Mouse (Mus musculus): ENCODE results near the gene Trappc5.

DNA sequence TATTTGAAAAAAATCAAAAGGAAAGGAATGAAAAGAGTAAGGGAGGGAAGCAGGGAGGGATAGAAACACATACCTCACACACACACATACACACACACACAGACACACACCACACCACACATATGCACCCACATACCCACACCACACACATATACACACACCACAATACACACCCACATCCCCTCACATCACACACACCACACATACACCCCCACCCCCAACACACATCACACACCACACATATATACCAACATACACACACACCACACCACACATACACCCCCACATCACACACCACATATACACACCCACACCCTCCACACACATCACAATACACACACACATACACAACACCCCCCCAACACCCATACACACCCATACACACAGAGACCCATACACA, 8.4 kb downstream of the Trappc5 start:
- TF ChIP-seq POLR2A (IDR thresholded peaks at IDR 0.05; ENCODE audit: insufficient read length, low read depth) (no peak), USF1 (IDR thresholded peaks at IDR 0.05; ENCODE audit: low read depth) (no peak), MAX (IDR thresholded peaks at IDR 0.05; ENCODE audit: low read depth) (no peak), CEBPB (IDR thresholded peaks at IDR 0.05; ENCODE audit: insufficient read depth, poor library complexity, severe bottlenecking) (no peak), POLR2AphosphoS2 (IDR thresholded peaks at IDR 0.05; ENCODE audit: insufficient read length, low read depth) (no peak), TCF12 (IDR thresholded peaks at IDR 0.05; ENCODE audit: insufficient read depth, poor library complexity, severe bottlenecking) (no peak), REST (IDR thresholded peaks at IDR 0.05; ENCODE audit: insufficient read depth, insufficient read length) (no peak), E2F4 (IDR thresholded peaks at IDR 0.05; ENCODE audit: insufficient read depth) (no peak), TCF3 (IDR thresholded peaks at IDR 0.05; ENCODE audit: insufficient read length, low read depth) (no peak), MYOD1 (IDR thresholded peaks at IDR 0.05; ENCODE audit: control insufficient read depth in 1 of 3, insufficient read length in 2 of 3, low read depth in 2 of 3) (no peak), MYOG (IDR thresholded peaks at IDR 0.05; ENCODE audit: control insufficient read depth in 1 of 3, insufficient read depth in 1 of 3, insufficient read length in 2 of 3, low read depth in 2 of 3) (no peak), SRF (IDR thresholded peaks at IDR 0.05; ENCODE audit: control insufficient read depth, insufficient read length, low read depth) (no peak)
